Mouse (Mus musculus) c-Kit-positive CD71-positive TER-119-negative erythroid progenitor cells, embryonic 14.5 days (primary cell): ENCODE data around the gene Phlda2.

Source experiments
- DNase-seq: peaks from one replicate; pipeline ENCODE4 v3.0.0-alpha.2; 2013; ENCODE audit warnings: low read depth

Gene Phlda2

GRCm38 (mm10) chr7:143503926-143504325 is 976 bp upstream of the Phlda2 start:
- no peak for DNase-seq

DNA sequence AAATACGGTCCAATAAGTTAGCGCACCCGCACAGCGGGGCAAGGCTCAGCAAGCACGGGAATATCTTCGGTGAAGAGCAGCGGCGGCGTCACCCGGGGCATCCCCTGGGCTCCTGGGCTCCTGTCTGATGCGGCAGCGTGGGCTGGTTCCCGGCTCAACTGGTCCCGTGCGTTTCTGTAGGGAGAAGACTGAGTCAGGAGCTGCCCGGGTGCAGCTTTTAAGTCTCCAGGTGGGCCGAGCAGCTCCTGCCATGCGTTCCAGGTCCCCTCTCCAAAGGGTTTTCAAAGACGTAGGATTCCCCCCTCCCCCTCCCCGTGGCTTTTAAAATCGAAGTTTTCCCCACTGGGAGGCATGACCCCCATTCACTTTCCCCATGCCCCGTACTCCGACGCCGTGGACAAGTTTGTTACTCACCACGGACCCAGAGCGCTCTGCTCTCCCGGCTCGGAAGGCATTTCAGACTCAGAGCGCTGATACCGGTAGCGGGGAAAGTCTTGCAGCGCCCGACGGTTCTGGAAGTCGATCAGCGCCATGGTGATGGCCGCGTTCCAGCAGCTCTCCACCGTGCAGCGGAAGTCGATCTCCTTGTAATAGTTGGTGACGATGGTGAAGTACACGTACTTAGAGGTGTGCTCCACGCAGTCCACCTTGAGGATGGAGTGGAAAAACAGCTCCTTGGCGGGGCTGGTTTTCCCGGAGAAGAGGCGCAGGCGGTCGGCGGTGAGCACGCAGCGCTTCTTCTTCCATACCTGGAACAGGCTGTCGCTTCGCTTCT is 1.1 kb downstream of the Phlda2 start:
- DNase-seq = no peak

GRCm38 (mm10) chr7:143500912-143501311 is 2.0 kb downstream of the Phlda2 start:
- no peak for DNase-seq

DNA sequence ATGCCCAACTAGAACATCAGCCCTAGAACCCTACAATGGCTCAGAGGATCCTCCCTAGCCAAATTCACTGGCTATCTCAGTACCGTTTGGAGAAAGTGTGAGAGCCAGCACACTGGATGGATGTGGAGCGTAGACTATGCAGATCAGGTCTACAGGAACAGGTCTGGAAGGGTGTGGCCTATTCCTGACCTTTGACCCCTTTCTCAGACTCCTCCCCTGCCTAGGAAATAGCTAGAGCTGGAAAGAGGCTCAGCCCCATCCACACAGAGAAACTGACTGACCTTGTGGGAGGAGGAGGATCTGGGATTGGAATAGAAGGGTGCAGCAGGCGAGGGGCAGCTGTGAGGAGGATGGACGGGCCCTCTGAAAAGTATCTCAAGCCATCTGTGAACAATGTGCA is 4.4 kb downstream of the Phlda2 start:
- no peak for DNase-seq

GRCm38 (mm10) chr7:143495104-143495961 is 7.6 kb downstream of the Phlda2 start:
- no peak for DNase-seq

DNA sequence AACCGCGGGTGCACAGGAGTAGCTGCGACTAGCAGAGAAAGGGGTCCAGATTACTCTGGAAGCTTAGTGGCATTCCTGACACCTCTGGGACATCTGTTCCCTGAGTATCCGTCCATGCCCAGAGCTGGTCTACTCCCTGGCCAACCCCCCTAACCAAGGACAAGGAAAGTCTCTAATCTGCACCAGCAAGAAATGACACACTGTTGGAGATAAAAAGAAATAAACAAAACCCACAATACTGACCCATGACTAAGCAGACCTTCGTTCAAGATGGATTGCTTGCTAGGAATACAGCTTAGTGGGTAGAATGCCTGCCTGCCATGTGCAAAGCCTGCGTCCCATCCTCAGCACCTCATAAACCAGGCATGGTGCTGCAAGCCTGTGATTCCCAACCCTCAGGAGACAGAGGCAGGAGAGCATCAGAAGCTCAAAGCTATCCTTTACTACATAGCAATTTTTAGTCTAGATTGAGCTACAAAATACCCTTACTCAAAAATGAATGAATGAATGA is 9.3 kb downstream of the Phlda2 start:
- DNase-seq = no peak

DNA sequence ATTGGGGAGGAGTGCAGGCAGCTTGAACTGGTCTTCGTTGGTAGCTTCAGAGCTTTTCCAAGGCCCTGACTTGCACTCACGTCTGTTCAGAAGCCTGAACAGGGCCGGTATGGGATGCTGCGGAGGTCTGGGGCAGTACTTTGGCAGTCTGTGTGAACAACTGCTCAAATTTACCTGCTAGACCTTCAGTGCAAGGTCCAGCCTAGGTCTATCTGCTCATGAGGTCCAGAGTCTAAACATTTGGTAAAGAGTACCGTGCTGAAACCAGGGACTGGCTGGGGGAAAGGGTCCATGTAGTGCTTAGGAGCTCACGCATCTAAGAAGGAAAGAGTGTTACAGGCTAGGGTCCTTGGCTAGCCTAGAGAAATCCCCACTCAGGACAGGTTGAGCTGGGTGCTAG is 13.2 kb downstream of the Phlda2 start:
- DNase-seq = no peak

GRCm38 (mm10) chr7:143482541-143482940 is 20.4 kb downstream of the Phlda2 start:
- DNase-seq = no peak

GRCm38 (mm10) chr7:143481806-143482387 is 21.1 kb downstream of the Phlda2 start:
- no peak for DNase-seq

DNA sequence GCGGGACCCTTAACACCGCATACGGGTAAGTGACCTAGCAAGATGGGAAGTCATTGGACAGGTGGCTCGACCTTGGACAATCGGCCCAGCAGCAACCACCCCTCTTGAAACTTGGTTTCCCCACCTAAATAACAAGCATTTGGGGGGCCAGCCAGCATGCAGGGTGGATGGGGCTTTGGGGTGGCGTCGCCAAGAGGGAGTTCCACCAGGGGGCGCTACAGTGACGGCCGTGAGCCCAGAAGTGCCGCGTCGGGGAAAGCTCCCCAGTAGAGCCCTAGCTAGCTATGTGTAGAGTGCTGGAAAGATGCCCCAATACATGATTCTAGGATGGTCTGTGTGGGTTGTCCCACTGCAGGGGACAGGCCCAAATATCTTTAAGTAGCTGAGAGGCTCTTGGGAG is 22.5 kb downstream of the Phlda2 start:
- DNase-seq = peak; percentile 44

DNA sequence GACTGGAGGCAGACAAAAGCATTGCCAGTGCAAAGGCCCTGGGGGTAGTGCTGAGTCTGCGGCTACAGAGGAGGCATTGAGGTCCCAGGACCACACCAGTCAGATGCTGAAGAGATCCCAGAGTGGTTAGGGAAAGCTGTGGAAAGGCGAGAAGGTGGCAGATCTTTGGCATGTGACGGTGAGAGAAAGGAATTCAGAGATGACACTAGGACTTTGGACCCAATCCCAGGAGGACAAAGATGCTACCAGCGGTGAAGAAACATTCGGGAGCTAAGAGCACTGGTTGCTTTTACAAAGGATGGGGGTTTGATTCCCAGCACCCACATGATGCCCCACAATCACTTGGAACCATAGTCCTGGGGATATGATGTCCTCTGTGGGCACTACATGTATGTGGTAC is 25.1 kb downstream of the Phlda2 start:
- no peak for DNase-seq

DNA sequence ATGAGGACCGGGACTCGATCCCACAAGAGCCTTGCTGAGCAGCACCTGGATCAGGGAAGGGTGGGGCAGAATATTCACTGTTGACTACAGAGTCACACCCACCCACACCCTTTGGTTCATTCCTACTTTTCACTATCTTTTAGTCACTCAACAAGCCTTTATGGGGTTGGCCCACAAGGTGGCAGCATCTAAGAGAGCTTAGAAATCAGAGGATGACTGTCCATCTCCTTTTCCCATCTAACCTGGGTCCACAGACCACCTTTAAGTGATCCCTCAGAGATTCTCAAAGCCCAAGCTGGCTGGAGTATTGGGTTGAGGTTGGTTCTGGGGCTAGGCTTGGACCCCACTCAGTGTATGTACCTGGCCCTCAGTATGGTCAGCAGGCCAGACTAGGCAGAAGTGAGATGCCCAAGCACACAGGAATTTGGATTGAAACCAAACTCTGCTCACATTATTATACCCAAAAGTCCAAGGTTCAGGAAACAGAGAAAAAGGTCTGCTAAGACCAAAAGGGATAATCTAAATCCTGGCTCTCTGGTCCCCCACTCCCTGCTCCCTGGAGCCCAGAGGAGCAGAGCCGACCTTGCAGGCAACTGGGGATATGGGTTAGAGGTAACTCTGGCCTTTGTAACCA is 26.1 kb downstream of the Phlda2 start:
- no peak for DNase-seq

DNA sequence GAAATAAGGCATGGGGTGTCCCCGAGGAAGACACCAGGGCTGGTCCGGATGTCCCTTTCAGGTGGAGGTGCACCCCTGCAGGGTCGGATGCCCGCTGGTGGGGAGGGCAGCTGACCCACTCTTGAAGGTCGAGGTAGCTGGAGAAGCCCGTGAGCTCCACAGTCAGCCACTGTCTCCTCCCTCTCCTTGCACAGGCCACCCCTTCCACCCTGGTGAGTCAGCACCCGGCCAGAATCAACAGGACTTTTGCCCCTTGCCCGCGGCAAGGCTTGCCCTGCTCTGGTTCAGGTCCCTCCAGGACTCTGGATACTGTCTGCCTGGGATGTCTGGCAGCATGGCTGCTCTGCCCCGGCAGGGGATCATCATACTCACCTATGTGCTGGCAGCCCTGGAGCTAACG is 27.1 kb downstream of the Phlda2 start:
- DNase-seq = no peak

- no peak for DNase-seq
These were observed 28.1 kb downstream of the Phlda2 start for GRCm38 (mm10) chr7:143474811-143475210.

DNA sequence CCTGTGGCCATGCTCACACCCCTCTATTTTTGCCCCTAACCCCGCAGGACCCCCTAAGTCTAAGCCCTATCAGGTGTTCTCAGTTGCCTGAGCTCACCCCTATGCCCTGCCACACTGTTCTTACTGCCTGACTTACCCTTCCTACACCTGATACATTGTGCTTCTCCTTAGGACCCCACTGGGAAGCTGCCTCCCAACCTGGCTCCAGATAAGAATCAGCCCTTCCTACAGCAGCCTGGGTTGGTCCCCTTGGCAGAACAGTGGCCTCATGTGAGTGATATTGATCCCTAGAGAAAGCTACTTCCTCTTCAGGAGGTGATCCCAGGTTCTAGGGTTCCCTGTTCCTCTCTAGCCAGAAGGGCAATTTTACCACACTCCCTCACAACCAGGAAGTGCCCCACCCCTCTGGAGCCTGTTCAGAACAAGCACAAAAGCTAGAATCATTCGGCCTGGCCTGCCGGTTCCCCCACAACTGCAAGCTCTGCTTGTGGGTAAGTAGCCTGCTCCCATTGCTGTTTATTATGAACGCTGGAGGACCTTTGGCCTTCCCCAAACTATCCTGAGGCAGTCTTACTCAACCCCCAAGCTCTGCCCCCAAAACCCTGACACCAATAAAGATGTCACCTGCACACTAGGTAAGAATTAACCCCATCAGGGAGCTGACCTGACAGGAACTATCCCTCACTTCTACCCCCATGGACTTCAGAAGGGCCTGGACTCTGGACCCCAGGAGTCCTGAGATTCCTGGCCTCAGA is 29.4 kb downstream of the Phlda2 start, which contains the start of gene Slc22a18:
TSS of gene Slc22a18 (plus strand) at position 390 of the 755 bp plus-strand sequence.
- DNase-seq = no peak

DNA sequence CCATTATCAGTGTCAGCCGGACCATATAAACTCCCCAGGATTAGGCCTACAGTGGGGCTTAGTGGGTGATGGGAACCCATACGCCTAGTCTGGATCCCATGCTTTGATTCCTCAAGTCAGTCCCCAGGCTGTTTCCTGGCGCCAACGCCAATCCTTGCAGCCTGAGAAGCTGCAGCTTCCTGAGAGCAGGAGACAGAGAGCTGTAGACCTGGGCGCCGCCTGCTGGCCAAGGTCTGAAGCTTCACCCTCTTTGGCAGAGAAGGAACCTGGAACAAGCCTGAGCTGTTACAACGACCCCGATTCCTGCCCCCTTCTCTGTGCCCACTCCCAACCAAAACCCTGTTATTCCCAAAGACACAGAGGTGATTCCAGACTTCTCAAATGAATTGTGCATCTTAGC is 33.0 kb downstream of the Phlda2 start:
- DNase-seq = peak; percentile 37

DNA sequence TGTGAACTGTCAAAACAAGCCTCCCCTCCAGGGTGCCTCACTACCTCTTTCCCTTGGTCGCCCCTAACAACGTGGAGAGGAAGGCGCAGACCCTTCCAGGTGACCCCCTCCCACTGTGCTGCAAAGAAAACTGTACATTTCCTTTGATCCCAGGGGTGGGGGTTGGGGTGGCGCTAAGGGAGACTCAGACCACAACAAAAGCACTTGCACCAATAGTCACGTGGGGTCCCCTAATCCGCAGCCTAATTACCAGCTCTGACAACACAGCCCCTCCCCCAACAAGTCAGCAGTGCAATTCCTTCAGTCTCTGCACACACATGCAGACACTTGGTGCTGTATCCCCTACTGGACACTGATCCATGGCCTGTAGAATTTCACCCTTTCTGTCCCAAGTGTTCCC is 35.2 kb downstream of the Phlda2 start:
- no peak for DNase-seq

- peak; percentile 44 for DNase-seq
These were observed 36.8 kb downstream of the Phlda2 start for GRCm38 (mm10) chr7:143466099-143466677.

GRCm38 (mm10) chr7:143464811-143465560 is 38.0 kb downstream of the Phlda2 start:
- no peak for DNase-seq

GRCm38 (mm10) chr7:143463865-143464415 is 39.0 kb downstream of the Phlda2 start:
- DNase-seq = peak; percentile 56
